Mouse (Mus musculus) megakaryocyte, embryonic 14.5 days (primary cell): Measurements from ENCODE around the gene Pald1.

Experiments used
- FLI1 ChIP-seq: IDR thresholded peaks from 2 replicates; pipeline ENCODE4 v1.6.1; 2012; ENCODE audit warnings: low read length, inconsistent platforms, mixed read lengths
- GATA1 ChIP-seq: IDR thresholded peaks from 3 replicates; pipeline ENCODE4 v1.6.1; 2012; ENCODE audit warnings: mixed read lengths, low read length, inconsistent platforms, borderline replicate concordance

DNA sequence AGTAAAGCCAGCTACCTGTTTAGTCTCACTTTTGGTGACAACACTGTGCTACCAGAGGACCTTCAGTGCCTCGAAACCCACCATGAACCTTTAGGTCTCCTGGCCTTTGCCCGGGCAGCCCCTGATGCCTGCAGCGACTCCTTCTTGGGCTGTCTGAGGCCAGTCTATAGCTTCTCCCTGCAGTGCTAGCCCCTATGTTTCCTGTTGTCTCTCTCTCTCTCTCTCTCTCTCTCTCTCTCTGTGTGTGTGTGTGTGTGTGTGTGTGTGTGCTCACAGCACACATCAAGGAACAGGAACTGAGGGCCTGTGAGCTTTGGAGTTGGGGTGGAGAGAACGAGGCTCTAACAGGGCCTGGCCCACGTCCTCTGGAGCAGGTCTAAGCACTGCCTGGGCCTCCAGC is 46.7 kb downstream of the Pald1 start:
- TF ChIP-seq FLI1 (no peak), GATA1 (no peak)
